Mouse (Mus musculus): ENCODE results near the gene Krt84. TPM values are rescaled to one million over a fixed set of nuclear protein-coding genes. Genes with fewer than 3 reads are reported as not detected.
"Not testable (repeated sequence)": the region's sequence is repeated elsewhere in the genome, so short reads cannot be mapped to it uniquely, and the experiment has no call there.

Gene Krt84
- polyA plus RNA-seq, 1 experiment = not detected

- Histone ChIP-seq H3K27ac (ENCODE audit: insufficient read depth, low read length) (no peak overlapping the region), H3K4me3 (ENCODE audit: insufficient read depth, low read length) (no peak overlapping the region), H3K4me1 (ENCODE audit: control insufficient read depth, insufficient read depth, low read length) (no peaks in the 10 kb centered on the region)
- no peak for TF ChIP-seq CTCF (IDR thresholded peaks at IDR 0.05; ENCODE audit: borderline replicate concordance, insufficient read depth, low read length)
- TF ChIP-seq POLR2A (IDR thresholded peaks at IDR 0.05; ENCODE audit: low read depth, low read length) = no peak
Observed at GRCm38 (mm10) chr15:101544478-101544877, 11.9 kb upstream of the Krt84 start.

GRCm38 (mm10) chr15:101542543-101542942 is 9.9 kb upstream of the Krt84 start:
- H3K4me1 ChIP-seq (ENCODE audit: control insufficient read depth, insufficient read depth, low read length) = no peaks in the 10 kb centered on the region
- TF ChIP-seq CTCF (IDR thresholded peaks at IDR 0.05; ENCODE audit: borderline replicate concordance, insufficient read depth, low read length) (no peak), POLR2A (IDR thresholded peaks at IDR 0.05; ENCODE audit: low read depth, low read length) (no peak)
- no peak overlapping the region for H3K4me3 ChIP-seq (ENCODE audit: insufficient read depth, low read length)
- no peak overlapping the region for H3K27ac ChIP-seq (ENCODE audit: insufficient read depth, low read length)

GRCm38 (mm10) chr15:101538580-101538900 is 5.9 kb upstream of the Krt84 start:
- Histone ChIP-seq H3K4me3 (ENCODE audit: insufficient read depth, low read length) (no peak overlapping the region), H3K27ac (ENCODE audit: insufficient read depth, low read length) (no peak overlapping the region), H3K4me1 (ENCODE audit: control insufficient read depth, insufficient read depth, low read length) (no peaks in the 10 kb centered on the region)
- TF ChIP-seq CTCF (IDR thresholded peaks at IDR 0.05; ENCODE audit: borderline replicate concordance, insufficient read depth, low read length) = no peak
- TF ChIP-seq POLR2A (IDR thresholded peaks at IDR 0.05; ENCODE audit: low read depth, low read length) = no peak

- H3K27ac ChIP-seq (ENCODE audit: insufficient read depth, low read length) = no peak overlapping the region
- no peak overlapping the region for H3K4me3 ChIP-seq (ENCODE audit: insufficient read depth, low read length)
- H3K4me1 ChIP-seq (ENCODE audit: control insufficient read depth, insufficient read depth, low read length) = no peaks in the 10 kb centered on the region
- TF ChIP-seq CTCF (IDR thresholded peaks at IDR 0.05; ENCODE audit: borderline replicate concordance, insufficient read depth, low read length) (no peak), POLR2A (IDR thresholded peaks at IDR 0.05; ENCODE audit: low read depth, low read length) (no peak)
Observed at GRCm38 (mm10) chr15:101537864-101538579, 5.4 kb upstream of the Krt84 start.

- Histone ChIP-seq H3K4me3 (ENCODE audit: insufficient read depth, low read length) (no peak overlapping the region), H3K4me1 (ENCODE audit: control insufficient read depth, insufficient read depth, low read length) (no peaks in the 10 kb centered on the region), H3K27ac (ENCODE audit: insufficient read depth, low read length) (no peak overlapping the region)
- no peak for TF ChIP-seq CTCF (IDR thresholded peaks at IDR 0.05; ENCODE audit: borderline replicate concordance, insufficient read depth, low read length)
- TF ChIP-seq POLR2A (IDR thresholded peaks at IDR 0.05; ENCODE audit: low read depth, low read length) = no peak
Observed at GRCm38 (mm10) chr15:101536054-101536850, 3.6 kb upstream of the Krt84 start.

- no peak for TF ChIP-seq POLR2A (IDR thresholded peaks at IDR 0.05; ENCODE audit: low read depth, low read length)
- H3K27ac ChIP-seq (ENCODE audit: insufficient read depth, low read length) = 0 out of 2 replicates have a peak overlapping the region, but pooled peaks have one; percentile 23
- no peaks in the 10 kb centered on the region for H3K4me1 ChIP-seq (ENCODE audit: control insufficient read depth, insufficient read depth, low read length)
- H3K4me3 ChIP-seq (ENCODE audit: insufficient read depth, low read length) = no peak overlapping the region
Observed at GRCm38 (mm10) chr15:101522556-101523232, 9.9 kb downstream of the Krt84 start.

GRCm38 (mm10) chr15:101519792-101520191 is 12.8 kb downstream of the Krt84 start:
- TF ChIP-seq POLR2A (IDR thresholded peaks at IDR 0.05; ENCODE audit: low read depth, low read length) = no peak
- TF ChIP-seq CTCF (IDR thresholded peaks at IDR 0.05; ENCODE audit: borderline replicate concordance, insufficient read depth, low read length) = peak; percentile 88
- Histone ChIP-seq H3K4me1 (ENCODE audit: control insufficient read depth, insufficient read depth, low read length) (no peaks in the 10 kb centered on the region), H3K4me3 (ENCODE audit: insufficient read depth, low read length) (no peak overlapping the region), H3K27ac (ENCODE audit: insufficient read depth, low read length) (no peak overlapping the region)

- H3K4me1 ChIP-seq (ENCODE audit: control insufficient read depth, insufficient read depth, low read length); H3K27ac ChIP-seq (ENCODE audit: insufficient read depth, low read length); H3K4me3 ChIP-seq (ENCODE audit: insufficient read depth, low read length): not testable (repeated sequence)
Observed at GRCm38 (mm10) chr15:101517161-101517560, 15.5 kb downstream of the Krt84 start, which contains the start of gene Gm49425. TSS of gene Gm49425 (minus strand) at chr15:101517261.

- no peak for TF ChIP-seq CTCF (IDR thresholded peaks at IDR 0.05; ENCODE audit: borderline replicate concordance, insufficient read depth, low read length)
- no peak for TF ChIP-seq POLR2A (IDR thresholded peaks at IDR 0.05; ENCODE audit: low read depth, low read length)
- H3K4me3 ChIP-seq (ENCODE audit: insufficient read depth, low read length) = no peak overlapping the region
- no peak overlapping the region for H3K27ac ChIP-seq (ENCODE audit: insufficient read depth, low read length)
- no peaks in the 10 kb centered on the region for H3K4me1 ChIP-seq (ENCODE audit: control insufficient read depth, insufficient read depth, low read length)
Observed at GRCm38 (mm10) chr15:101508247-101508646, 24.4 kb downstream of the Krt84 start.
